Mouse (Mus musculus): ENCODE measurements at regions not wholly inside any gene's neighbourhood (a gene's known extent, or its start where the extent isn't known, plus 50 kb on each side); places are given as distances from the start of the nearest gene placed in this dataset.

- DNase-seq (ENCODE audit: low read depth, low spot score) = no peak
- in situ Hi-C loops (cut with MboI; ENCODE audit: low sequenced_read_pairs in 2 of 2, unreplicated experiment in 2 of 2) = no loop called here
- Histone ChIP-seq H3K36me3 (ENCODE audit: control insufficient read depth, insufficient read depth, low read length, poor library complexity, severe bottlenecking) (no peaks in the 10 kb centered on the region), H3K4me3 (ENCODE audit: insufficient read depth in 1 of 2, low read depth in 1 of 2, low read length in 2 of 2, poor library complexity in 1 of 2, severe bottlenecking in 1 of 2) (no peak overlapping the region), H3K27ac (ENCODE audit: insufficient read depth, low read depth, low read length, poor library complexity, severe bottlenecking) (no peak overlapping the region), H3K9ac (ENCODE audit: insufficient read depth, low read depth, low read length, poor library complexity, severe bottlenecking) (no peak overlapping the region), H3K9me3 (ENCODE audit: control insufficient read depth, insufficient read depth, low read depth, low read length) (no peaks in the 10 kb centered on the region), H3K4me1 (ENCODE audit: control insufficient read depth in 2 of 2, insufficient read depth in 2 of 2, low read length in 2 of 2, poor library complexity in 1 of 2) (0 out of 4 replicates have a peak, but pooled peaks cover 0 to 1% of the 10 kb centered on the region in 2 experiments)
- no peak for TF ChIP-seq ZNF384 (IDR thresholded peaks at IDR 0.05; ENCODE audit: low read depth, low read length)
Observed at GRCm38 (mm10) chr14:31951894-31952293, 76.9 kb upstream of the Galnt15 start.

GRCm38 (mm10) chr14:31953783-31954182, 75.0 kb upstream of the Galnt15 start:
- in situ Hi-C loops (cut with MboI; ENCODE audit: low sequenced_read_pairs in 2 of 2, unreplicated experiment in 2 of 2) = no loop called here
- Histone ChIP-seq H3K9ac (ENCODE audit: insufficient read depth, low read depth, low read length, poor library complexity, severe bottlenecking) (no peak overlapping the region), H3K36me3 (ENCODE audit: control insufficient read depth, insufficient read depth, low read length, poor library complexity, severe bottlenecking) (no peaks in the 10 kb centered on the region)

GRCm38 (mm10) chr14:31954945-31955344, 73.8 kb upstream of the Galnt15 start:
- Histone ChIP-seq H3K9ac (ENCODE audit: insufficient read depth, low read depth, low read length, poor library complexity, severe bottlenecking) (no peak overlapping the region), H3K27ac (ENCODE audit: insufficient read depth, low read depth, low read length, poor library complexity, severe bottlenecking) (no peak overlapping the region), H3K9me3 (ENCODE audit: control insufficient read depth, insufficient read depth, low read depth, low read length) (no peaks in the 10 kb centered on the region), H3K4me1 (ENCODE audit: control insufficient read depth in 2 of 2, insufficient read depth in 2 of 2, low read length in 2 of 2, poor library complexity in 1 of 2) (0 out of 4 replicates have a peak, but pooled peaks cover 0 to 1% of the 10 kb centered on the region in 2 experiments), H3K4me3 (ENCODE audit: insufficient read depth in 1 of 2, low read depth in 1 of 2, low read length in 2 of 2, poor library complexity in 1 of 2, severe bottlenecking in 1 of 2) (no peak overlapping the region), H3K36me3 (ENCODE audit: control insufficient read depth, insufficient read depth, low read length, poor library complexity, severe bottlenecking) (no peaks in the 10 kb centered on the region)
- in situ Hi-C loops (cut with MboI; ENCODE audit: low sequenced_read_pairs in 2 of 2, unreplicated experiment in 2 of 2) = no loop called here
- TF ChIP-seq MAFK (IDR thresholded peaks at IDR 0.05; ENCODE audit: insufficient read depth, low read depth, low read length) = no peak
- TF ChIP-seq ZC3H11A (IDR thresholded peaks at IDR 0.05; ENCODE audit: borderline replicate concordance, low read depth, low read length) = peak; percentile 94
- TF ChIP-seq ZNF384 (IDR thresholded peaks at IDR 0.05; ENCODE audit: low read depth, low read length) = no peak
- TF ChIP-seq HCFC1 (IDR thresholded peaks at IDR 0.05; ENCODE audit: borderline replicate concordance, insufficient read depth, low read length) = no peak
- no peak for TF ChIP-seq CHD2 (IDR thresholded peaks at IDR 0.05; ENCODE audit: low read depth, low read length)
- DNase-seq (ENCODE audit: low read depth, low spot score) = peak; percentile 71

More at GRCm38 (mm10) chr14:31953783-31954182, 75.0 kb upstream of the Galnt15 start:
- no peaks in the 10 kb centered on the region for H3K9me3 ChIP-seq (ENCODE audit: control insufficient read depth, insufficient read depth, low read depth, low read length)
- no peak overlapping the region for H3K27ac ChIP-seq (ENCODE audit: insufficient read depth, low read depth, low read length, poor library complexity, severe bottlenecking)
- no peak overlapping the region for H3K4me3 ChIP-seq (ENCODE audit: insufficient read depth in 1 of 2, low read depth in 1 of 2, low read length in 2 of 2, poor library complexity in 1 of 2, severe bottlenecking in 1 of 2)
- no peak for DNase-seq (ENCODE audit: low read depth, low spot score)
- 0 out of 4 replicates have a peak, but pooled peaks cover 0 to 1% of the 10 kb centered on the region in 2 experiments for H3K4me1 ChIP-seq (ENCODE audit: control insufficient read depth in 2 of 2, insufficient read depth in 2 of 2, low read length in 2 of 2, poor library complexity in 1 of 2)
- TF ChIP-seq HCFC1 (IDR thresholded peaks at IDR 0.05; ENCODE audit: borderline replicate concordance, insufficient read depth, low read length) (no peak), MAFK (IDR thresholded peaks at IDR 0.05; ENCODE audit: insufficient read depth, low read depth, low read length) (no peak), ZC3H11A (IDR thresholded peaks at IDR 0.05; ENCODE audit: borderline replicate concordance, low read depth, low read length) (no peak), ZNF384 (IDR thresholded peaks at IDR 0.05; ENCODE audit: low read depth, low read length) (no peak), CHD2 (IDR thresholded peaks at IDR 0.05; ENCODE audit: low read depth, low read length) (no peak)

GRCm38 (mm10) chr14:31957211-31957638, 71.6 kb upstream of the Galnt15 start:
- in situ Hi-C loops (cut with MboI; ENCODE audit: low sequenced_read_pairs in 2 of 2, unreplicated experiment in 2 of 2) = no loop called here
- TF ChIP-seq MAFK (IDR thresholded peaks at IDR 0.05; ENCODE audit: insufficient read depth, low read depth, low read length) (no peak), ZNF384 (IDR thresholded peaks at IDR 0.05; ENCODE audit: low read depth, low read length) (no peak), HCFC1 (IDR thresholded peaks at IDR 0.05; ENCODE audit: borderline replicate concordance, insufficient read depth, low read length) (no peak), ZC3H11A (IDR thresholded peaks at IDR 0.05; ENCODE audit: borderline replicate concordance, low read depth, low read length) (no peak), CHD2 (IDR thresholded peaks at IDR 0.05; ENCODE audit: low read depth, low read length) (no peak)
- H3K36me3 ChIP-seq (ENCODE audit: control insufficient read depth, insufficient read depth, low read length, poor library complexity, severe bottlenecking) = no peaks in the 10 kb centered on the region
- DNase-seq (ENCODE audit: low read depth, low spot score) = no peak
- H3K27ac ChIP-seq (ENCODE audit: insufficient read depth, low read depth, low read length, poor library complexity, severe bottlenecking) = no peak overlapping the region
- no peak overlapping the region for H3K4me3 ChIP-seq (ENCODE audit: insufficient read depth in 1 of 2, low read depth in 1 of 2, low read length in 2 of 2, poor library complexity in 1 of 2, severe bottlenecking in 1 of 2)
- 0 out of 4 replicates have a peak, but pooled peaks cover 0 to 1% of the 10 kb centered on the region in 2 experiments for H3K4me1 ChIP-seq (ENCODE audit: control insufficient read depth in 2 of 2, insufficient read depth in 2 of 2, low read length in 2 of 2, poor library complexity in 1 of 2)
- H3K9ac ChIP-seq (ENCODE audit: insufficient read depth, low read depth, low read length, poor library complexity, severe bottlenecking) = no peak overlapping the region
- no peaks in the 10 kb centered on the region; the same call in 1 of the 2 replicates for H3K9me3 ChIP-seq (ENCODE audit: control insufficient read depth, insufficient read depth, low read depth, low read length)

All from ES-E14 (cell line).